Mouse (Mus musculus) kidney, postnatal 10 days (tissue): ENCODE data around the gene Cacnb3.

Source experiments
- DNase-seq: peaks from one replicate; pipeline ENCODE4 v3.0.0; 2021; ENCODE audit warnings: mixed read lengths

The Cacnb3 gene

DNA sequence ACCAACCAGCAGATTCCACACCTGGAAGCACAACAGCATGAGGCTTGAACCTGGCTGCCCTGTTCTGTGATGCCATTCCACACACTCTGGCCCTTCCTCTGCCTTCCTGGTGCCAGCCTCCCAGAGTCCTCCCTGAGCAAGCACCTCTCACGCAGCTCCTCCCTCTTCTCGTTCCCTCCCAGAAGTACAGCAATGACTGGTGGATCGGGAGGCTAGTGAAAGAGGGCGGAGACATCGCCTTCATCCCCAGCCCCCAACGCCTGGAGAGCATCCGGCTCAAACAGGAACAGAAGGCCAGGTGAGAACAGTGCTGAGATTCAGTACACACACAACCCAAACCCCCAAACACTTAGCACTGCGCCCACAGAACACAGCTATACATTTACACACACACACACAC is 9.5 kb downstream of the Cacnb3 start:
- DNase-seq = peak; percentile 43

DNA sequence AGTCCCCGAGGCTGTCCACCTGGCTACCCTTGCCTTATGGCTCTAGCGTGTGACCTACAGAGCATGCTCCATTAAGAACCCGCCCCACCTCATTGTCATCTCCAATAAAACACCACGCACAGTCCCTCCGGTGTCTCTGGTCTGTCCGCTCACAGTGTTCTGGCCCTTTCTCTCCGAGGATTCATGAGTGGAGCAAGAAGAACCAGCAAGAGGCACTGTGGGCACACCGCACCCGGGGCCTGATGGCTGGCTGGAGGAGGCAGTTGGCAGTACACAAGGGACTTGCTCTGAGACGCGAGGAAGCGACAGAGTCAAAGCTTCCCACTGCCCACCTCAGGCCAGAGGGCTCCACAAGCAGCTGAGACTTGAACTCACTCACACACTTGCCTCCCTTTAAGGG is 13.8 kb downstream of the Cacnb3 start:
- no peak for DNase-seq

DNA sequence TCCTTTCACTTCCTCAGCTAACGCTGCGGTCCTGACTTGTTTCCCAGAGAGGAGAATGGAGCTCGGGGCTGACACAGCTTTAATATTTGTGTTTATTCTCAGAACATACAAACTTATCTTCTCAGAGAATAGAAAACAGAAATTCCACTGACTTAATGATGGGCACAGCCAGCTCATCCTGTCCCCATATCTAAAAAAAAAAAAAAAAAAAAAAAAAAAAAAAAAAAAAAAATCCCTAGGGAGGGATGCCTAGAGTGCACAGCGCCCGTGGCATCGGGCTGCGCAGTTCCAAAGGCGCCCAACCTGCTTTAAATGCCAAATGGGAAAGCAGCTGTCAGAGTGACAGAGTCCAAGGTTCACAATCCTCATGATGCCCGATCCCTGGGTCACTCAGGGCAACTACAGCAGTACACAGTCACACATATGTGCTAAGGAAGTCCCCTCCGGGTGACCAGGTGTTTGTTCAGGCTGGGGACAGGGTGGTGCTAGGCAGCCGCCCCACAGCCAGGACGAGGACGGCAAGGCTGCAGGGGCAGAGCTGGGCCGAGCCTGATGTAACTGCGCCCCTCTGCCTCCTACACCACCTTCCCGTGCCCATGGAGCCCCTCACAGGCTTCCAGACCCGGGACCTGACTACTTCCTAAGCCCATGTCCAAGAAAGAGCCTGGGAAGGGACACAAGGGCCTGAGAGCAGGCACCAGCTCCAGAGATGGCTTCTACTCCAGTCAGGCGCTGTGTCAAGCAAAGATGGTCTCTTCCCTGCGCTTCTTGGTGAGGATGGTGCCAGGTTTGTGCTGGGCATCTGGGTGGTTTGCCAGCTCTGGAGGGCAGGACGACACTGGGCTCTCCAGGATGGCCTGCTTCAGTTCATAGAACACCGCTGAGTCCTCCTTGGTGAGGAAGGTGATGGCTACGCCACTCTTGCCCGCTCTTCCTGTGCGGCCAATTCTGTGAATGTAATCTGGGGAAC is 14.7 kb downstream of the Cacnb3 start:
- DNase-seq = no peak

DNA sequence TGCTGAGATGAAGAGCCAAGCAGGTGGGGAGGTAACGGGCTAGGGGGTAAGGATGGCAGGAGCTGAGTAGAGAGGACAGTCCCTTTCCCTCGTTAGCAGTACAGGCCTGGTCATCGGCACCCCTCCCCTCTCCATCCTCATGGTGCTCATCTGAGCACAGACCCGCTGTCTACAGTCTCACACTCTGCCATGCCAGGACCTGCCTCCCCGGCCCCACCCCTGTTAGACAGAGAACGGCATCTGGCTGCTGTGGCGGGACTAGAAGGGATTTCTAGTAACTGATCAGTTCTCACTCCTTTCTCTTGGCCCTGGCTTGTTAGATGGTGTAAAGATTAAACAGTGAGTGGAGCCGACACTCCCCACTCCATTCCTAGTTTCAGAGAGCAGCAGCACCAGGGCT is 16.1 kb downstream of the Cacnb3 start:
- DNase-seq = no peak

DNA sequence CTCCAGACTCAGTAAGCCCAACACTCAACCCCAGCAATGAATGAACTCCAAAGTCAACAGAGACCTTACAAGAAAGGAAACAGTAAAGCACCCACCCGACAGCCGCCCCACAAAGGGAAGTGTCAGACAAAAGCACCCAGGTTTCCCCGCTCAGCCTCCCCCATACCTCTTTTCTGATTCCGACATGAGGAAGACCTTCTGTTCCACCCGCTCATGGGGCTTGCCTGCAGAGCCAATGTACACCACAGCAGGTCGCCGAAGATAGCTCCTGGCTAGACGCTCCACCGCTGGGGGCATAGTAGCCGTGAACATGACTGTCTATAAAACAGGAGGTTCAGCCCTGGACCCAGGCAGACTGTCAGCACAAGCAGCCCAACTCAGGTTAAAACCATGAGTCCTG is 16.7 kb downstream of the Cacnb3 start:
- no peak for DNase-seq

DNA sequence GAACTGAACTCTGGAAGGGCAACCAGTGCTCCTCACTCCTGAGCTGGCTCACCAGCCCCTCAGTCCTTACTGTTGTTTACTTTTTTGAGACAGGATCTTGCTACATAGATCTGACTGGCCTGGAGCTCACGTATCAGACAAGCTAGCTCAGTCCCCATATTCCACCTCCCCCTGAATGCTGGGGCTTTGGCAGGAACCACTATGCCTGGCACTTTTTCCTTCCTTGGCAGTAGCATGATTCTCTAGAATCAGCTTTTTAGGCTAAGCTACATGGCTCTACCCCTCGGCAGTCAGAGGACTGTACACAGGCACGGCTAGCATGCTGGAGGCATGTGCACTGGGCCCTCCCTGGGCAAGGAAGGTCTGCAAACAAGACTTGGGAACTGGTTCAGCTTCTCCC is 17.4 kb downstream of the Cacnb3 start:
- no peak for DNase-seq

DNA sequence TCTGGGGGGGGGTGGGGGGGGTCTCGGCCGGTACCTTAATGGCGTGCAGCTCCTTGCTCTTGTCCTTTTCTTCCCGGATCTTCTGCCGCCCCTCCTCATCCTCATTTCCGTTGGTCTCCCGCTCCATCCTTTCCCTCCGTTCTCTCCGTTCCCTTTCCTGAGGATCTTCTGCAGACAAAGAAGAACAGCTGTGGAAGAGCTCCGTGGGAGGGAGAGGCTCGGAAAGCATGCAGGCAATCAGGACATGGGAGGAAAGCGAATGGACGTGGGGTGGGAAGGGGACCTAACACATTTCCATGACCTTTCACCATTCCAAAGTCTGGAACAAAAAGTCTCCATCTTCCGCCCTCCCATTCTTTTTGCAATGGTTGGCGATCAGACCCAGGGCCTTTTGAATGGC is 20.8 kb downstream of the Cacnb3 start:
- DNase-seq = no peak

DNA sequence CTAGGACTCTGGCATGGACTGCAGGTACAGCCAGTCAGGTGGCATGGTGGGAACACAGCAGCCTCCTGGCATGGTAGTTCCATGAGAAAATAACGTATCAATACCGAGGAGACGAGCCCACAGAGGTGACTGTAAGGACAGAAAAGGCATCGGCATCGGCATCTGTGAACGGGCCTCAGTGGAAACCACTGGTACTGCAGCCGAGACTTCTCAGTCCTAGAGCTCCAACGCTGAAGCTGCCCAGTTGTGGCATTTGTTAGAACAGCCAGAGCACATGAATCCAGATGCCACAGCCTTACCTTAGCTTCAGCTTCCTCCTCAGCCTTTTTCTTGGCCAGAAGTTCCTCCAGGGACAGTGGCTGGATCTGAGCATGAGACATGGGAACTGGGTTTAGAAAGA is 21.5 kb downstream of the Cacnb3 start:
- no peak for DNase-seq

DNA sequence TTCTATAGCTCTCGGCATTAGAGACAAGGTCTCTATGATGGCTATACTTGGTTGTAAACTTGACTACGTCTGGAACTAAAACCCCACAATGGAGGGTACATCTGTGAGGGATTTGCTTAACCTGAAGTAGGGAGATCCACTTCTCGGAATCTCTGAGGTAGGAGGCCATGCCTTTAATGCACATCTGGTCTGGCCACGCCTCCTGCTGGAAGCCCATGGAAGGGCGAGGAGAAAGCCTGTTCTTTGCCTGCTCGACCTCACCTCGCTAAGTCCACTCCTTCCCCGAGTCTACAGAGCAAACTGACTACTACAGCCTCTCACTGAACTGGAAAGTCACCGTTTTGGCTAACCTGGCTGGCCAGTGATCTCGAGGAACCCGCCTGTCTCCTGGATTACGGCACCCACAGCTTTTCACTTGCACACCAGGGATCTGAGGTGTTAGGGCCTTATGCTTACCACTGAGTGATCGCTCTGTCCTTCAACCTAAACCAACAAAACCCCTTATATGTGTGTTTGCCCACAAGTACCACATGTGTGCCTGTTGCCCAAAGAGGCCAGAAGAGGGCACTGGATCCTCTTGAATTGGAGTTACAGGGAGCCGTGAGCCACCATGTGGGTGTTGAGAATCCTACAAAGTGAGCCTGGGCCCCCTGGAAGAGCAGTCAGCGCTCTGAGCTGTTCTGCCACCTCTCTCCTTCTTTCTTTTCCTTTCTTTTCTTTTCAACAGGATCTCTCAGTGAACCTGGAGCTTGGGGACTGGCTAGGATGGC is 26.5 kb downstream of the Cacnb3 start:
- no peak for DNase-seq

DNA sequence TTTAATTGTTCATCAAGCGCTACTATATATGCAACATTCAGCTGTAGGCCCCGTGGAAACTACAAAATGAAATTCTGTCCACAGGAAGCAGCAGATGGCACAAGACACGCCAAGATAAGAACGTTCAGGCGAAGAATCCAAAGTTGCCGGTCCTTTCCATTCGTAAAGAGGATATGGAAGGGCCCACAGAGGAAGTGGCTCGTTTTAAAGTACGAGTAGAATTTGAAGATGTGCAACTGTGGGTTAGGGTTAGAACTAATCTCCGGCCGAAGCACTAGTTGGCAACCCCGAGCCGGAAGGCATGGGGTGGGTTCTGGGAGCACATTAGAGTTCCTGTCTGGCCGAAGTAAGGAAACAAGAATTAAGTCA is 31.5 kb downstream of the Cacnb3 start:
- no peak for DNase-seq

DNA sequence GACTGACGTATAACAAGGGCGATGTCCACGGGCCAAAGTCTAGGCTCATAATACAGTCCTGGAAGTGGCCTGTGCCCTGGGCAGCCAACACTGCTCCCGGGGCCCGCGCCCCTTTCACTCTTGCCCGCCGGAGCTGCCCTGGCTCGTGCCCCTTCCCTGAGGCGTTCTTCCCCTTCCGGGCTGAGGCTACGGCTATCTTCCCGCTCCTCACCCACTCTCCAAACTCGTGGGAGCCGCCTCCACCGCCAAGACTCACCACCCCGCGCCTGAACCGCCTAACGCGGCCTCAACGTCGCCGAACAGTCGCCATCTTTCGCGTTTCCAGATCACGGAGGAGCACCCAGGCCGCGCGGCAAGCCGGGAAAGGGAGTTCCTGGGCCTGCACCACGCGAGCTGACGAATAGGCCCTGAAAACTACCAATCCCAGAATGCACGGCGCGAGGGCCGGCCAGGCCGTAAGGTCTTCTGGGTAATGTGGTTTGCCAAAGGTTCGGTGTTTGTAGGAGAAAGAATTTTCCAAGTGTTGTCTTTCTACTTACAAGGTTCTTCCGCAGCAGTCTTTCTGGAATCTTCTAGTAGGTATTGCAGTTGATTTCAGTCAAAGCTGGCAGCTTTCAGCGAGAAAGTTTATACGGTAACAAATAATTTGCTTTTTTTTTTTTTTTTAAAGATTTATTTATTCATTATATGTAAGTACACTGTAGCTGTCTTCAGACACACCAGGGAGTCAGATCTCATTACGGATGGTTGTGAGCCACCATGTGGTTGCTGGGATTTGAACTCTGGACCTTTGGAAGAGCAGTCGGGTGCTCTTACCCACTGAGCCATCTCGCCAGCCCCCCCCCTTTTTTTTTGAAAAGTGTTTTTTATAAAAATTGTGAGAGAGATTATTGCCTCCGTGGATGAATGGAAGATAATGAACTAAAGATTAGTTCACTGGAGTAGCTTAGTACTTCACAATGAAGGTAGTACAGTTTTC is 32.2 kb downstream of the Cacnb3 start, which contains the start of gene Ddx23:
Ddx23 (minus strand) TSS at position 328 of the 979 bp plus-strand sequence.
- peak; percentile 97 for DNase-seq

DNA sequence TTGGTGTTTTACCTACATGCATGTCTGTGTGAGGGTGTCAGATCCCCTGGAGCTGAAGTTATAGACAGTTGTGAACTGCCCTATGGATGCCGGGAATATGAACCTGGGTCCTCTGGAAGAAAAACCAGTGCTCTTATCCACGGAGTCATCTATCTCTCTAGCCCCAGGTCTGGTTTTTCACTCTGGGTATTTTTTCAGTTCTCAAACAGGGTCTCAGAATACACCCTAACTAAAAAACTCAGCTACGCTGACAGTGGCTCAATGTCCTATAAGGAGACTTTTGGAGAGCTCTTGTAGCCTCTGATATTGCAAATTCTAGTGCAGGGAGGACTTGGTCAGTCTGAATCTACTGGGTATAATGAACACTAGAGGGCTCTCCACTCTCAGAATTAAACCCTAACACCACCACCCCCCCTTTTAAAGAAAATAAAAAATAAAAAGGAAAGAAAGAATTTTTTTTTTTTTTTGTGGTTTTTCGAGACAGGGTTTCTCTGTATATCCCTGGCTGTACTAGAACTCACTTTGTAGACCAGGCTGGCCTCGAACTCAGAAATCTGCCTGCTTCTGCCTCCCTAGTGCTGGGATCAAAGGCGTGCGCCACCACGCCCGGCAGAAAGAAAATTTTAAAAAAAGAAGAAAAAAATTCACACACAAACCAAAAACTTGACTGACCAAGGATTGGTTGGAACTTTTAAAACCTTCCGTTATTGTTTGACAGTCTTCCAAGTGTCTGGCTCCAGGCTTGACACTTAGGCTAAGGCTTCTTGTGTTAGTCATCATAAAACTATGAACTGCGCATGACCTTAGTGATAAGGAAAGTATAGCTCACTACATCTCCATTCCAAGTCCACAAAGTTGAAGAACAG is 33.6 kb downstream of the Cacnb3 start:
- no peak for DNase-seq

DNA sequence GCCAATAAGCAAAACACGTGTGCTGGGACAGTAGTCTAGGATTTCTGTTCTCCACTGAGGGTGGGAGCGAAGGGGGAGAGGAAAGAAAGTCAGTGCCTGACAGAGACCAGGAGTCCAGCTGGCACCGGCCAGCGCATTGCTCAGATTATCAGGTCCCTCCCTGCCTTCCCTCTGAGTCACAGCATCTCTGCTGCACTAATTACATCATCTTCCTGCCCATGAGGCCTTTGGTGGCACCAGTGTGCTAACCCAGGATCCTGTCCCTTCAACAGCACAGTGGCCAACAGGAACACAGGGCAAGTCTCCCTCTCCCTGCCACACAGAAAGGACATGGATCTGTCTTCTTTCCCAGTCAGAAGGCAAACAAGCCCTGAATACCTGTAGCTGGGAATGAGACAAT is 42.0 kb downstream of the Cacnb3 start:
- no peak for DNase-seq

DNA sequence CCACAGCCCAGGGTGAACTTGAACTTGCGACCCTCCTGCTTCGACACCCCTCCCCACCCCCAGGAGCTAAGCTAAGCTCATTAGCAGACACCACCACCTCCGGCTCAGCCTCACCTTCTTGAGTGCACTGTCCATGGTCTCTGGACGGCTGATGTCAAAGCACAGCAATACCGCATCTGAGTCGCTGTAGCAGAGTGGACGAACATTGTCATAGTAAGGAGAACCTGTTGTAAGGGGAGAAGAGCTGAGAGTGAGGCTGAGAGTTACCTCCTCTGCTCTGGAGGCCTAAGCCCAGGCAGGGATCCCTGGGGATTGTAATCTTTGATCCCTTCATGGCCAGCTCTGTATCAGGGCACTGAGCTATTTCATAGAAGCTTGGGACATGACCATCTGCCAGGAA is 43.1 kb downstream of the Cacnb3 start:
- no peak for DNase-seq

DNA sequence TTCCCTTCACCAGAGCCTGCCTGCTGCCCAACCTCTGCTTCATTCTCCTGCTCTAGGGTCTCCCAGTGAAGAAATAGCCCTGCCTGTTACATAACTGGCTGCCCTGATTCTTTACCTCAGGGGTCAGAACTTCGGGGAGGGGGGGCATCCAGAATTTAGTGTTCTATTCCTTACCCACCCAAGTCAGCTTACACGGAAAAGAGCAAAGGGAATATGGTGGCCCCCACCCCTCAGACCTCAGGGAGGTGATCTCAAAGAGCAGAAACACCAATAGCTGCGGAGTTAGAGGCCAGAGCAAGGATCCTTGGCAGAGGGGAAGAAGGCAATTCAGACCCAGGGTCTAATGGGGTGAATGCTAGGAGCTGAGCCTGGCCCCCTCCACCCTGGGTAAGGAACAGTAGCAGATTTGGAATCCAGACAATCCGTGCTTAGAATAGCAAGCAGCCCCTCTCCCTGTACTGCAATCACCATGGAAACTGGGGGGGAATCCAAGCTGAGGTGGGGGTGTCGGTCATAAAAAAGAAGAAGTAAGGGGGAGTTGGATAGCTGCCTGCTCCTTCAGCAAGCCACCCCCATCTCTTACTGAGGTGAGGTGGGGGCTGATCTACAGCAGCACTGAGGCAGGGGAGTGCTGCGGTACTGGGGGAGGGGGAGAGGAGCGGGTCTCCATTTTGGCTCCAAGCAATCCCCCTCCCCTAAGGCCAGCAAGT is 43.8 kb downstream of the Cacnb3 start:
- no peak for DNase-seq

DNA sequence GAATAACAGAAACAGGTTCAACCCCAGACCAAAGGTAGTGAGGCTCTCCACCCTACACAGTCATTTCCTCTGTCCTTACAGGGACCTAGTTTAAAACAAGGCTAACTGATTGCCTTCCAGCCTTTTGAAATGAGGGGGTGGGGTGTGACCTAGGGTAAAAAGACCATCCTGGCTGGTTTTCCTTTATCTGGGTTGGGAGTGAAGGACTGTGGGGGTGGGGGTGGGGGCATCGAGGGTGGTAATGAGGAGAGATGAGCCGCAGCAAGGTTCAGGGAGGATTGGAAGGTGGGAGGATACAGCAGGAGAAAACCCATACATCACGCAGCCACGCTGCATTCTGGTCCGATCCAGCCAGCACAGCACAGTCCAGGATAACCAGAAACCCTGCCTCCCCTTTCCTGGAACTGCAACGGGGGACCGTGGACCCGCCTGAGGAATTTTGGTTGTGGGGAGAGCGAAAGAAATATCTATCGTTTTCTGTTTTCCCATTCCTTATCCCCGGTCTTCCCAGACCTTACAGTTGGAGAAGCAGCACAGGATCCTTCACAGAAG is 44.4 kb downstream of the Cacnb3 start:
- DNase-seq = no peak

DNA sequence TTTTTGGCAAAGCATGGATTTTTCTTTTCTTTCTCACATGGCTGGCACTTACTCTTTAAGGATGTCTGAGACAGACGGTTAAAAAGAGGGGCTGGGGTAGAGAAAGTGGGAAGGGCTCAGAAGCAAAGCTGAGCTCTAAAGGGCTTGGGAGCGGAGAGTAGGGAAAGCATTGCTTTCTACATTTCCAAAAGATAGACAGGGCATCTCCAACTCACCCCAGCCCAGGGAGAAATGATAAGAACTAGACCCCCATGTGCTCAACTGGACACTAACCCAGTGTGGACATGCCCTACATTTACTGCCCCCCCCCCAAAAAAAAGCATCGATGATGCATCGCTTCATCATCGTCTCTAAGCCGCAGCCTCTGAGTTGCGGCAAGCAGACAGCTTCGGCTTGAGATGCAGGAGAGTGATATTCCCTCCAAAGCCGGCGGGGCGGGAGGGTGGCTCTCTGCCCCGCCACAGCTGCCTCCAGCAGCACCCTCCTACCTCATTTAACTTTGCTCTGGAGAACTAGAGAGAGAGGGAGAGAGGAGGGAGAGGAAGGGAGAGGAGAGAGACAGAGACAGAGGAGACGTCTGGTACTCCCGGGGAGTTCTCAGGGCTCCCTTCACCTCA is 45.1 kb downstream of the Cacnb3 start:
- DNase-seq = no peak

DNA sequence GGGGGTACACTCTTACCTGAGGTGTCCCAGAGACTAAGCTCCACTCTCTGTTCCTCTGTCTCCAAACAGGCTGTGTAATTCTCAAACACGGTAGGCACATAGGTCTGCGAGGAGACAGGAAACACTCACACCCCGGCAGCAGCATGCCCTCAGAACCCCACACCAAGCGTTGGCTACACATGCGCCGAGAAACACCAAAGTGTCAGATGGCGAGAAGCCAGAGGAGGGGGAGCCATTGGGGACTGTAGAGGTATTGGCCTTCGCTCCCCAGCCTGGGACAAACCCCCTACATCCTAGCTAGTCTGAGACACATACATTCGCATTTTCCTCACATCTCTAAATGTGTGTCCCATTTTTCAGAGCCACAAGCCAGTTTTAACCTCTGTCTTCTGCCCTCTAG is 45.8 kb downstream of the Cacnb3 start:
- DNase-seq = peak; percentile 34

DNA sequence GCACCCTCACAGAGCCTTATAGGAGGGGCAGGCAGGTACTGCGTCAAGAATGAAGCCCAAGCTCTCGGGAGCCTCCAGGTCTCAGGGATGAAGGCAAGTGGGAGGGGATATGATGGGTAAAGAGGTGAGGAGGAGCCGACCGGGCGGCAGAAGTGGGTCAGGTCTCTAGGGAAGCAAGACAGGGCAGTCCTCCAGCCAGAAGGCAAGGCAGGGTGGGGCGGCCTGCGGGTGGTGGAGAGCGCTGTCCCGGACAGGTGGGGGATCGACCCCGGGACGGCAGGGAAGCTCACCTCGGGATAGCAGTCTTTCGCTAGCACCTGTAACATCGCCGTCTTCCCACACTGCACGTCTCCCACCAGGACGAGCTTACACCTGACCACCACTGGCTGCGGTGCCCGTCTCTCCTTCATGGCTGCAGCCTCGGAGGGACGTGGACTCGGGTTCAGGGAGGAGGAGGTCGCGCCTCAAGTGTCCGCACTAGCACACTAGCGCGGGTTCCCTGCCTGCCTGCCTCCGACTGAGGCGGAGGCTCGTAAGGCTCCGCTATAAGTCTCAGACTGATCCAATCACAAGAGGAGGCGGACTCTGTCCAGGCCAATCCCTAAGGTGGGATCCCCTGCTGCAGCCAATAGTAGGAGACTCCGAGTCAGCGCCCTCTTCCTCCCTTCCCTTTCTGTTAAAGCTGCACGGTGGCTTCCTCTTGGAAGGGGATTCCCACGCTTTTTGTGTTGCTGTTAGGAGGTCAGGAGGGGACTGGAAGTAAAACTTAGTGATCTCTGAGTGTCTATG is 46.5 kb downstream of the Cacnb3 start, which contains the start of gene Rnd1:
Rnd1 (minus strand) TSS at position 522 of the 789 bp plus-strand sequence.
- DNase-seq = peak; percentile 89
